Mouse (Mus musculus) small intestine, adult 2 months (tissue): ENCODE measurements around the gene 5430419D17Rik.

ENCODE experiments used
- CTCF ChIP-seq: fragments of 200-500 bp; IDR thresholded peaks from 2 replicates; pipeline ENCODE4 v1.5.1; 2012; ENCODE audit warnings: low read depth, mild to moderate bottlenecking, control low read depth, inconsistent platforms, low read length, moderate library complexity, mixed read lengths; ENCODE audit not compliant: insufficient replicate concordance, insufficient read length; ENCODE audit errors: extremely low read depth
- POLR2A ChIP-seq: fragments of 200-500 bp; IDR thresholded peaks from 2 replicates; pipeline ENCODE4 v1.6.1; 2012; ENCODE audit warnings: low read depth, mild to moderate bottlenecking, control low read depth, inconsistent platforms, low read length, moderate library complexity

- no peak for TF ChIP-seq CTCF
- TF ChIP-seq POLR2A: no peak
These were observed 144.1 kb downstream of the 5430419D17Rik start for GRCm38 (mm10) chr7:131318340-131318739.
